Mouse (Mus musculus) embryonic facial prominence, embryonic 15.5 days (tissue): Measurements from ENCODE around the gene Golm1. TPM values are rescaled to one million over a fixed set of nuclear protein-coding genes. Genes with fewer than 3 reads are reported as not detected.

Source experiments
- ATAC-seq: fragments of 200-750 bp; cut with Nextera tagmentation; 2 replicates; pipeline ENCODE4 v1.8.0; 2017; ENCODE audit warnings: low read depth, moderate TSS enrichment; ENCODE audit not compliant: insufficient number of reproducible peaks, low FRiP score, low TSS enrichment
- H3K27ac ChIP-seq: fragments of 300-500 bp; sonication (generic); replicated peaks from 2 replicates; pipeline ENCODE4 v1.5.1; 2015; ENCODE audit warnings: mild to moderate bottlenecking, inconsistent platforms
- H3K27me3 ChIP-seq: fragments of 300-500 bp; sonication (generic); 2 replicates; pipeline ENCODE4 v1.6.1; 2015; ENCODE audit warnings: inconsistent platforms
- H3K36me3 ChIP-seq: fragments of 300-500 bp; sonication (generic); 2 replicates; pipeline ENCODE4 v1.6.1; 2015; ENCODE audit warnings: mild to moderate bottlenecking, inconsistent platforms
- H3K4me1 ChIP-seq: fragments of 300-500 bp; sonication (generic); 2 replicates; pipeline ENCODE4 v1.6.1; 2015; ENCODE audit warnings: inconsistent platforms
- H3K4me2 ChIP-seq: fragments of 300-500 bp; sonication (generic); replicated peaks from 2 replicates; pipeline ENCODE4 v1.6.1; 2015; ENCODE audit warnings: mild to moderate bottlenecking, inconsistent platforms
- H3K4me3 ChIP-seq: fragments of 300-500 bp; sonication (generic); replicated peaks from 2 replicates; pipeline ENCODE4 v1.5.1; 2015; ENCODE audit warnings: mild to moderate bottlenecking, inconsistent platforms
- H3K9ac ChIP-seq: fragments of 300-500 bp; sonication (generic); 2 replicates; pipeline ENCODE4 v1.6.1; 2015; ENCODE audit warnings: inconsistent platforms
- H3K9me3 ChIP-seq: fragments of 300-500 bp; sonication (generic); replicated peaks from 2 replicates; pipeline ENCODE4 v1.6.1; 2016; ENCODE audit warnings: inconsistent platforms
- WGBS: fragments of 180-500 bp; shearing (Covaris S2); methylation state at CpG from one replicate; pipeline ENCODE4 v1.1.7; 2015; 5-methylcytosine and 5-hydroxymethylcytosine counted together
- polyA plus RNA-seq: library from polyadenylated mRNA; unstranded; fragments of >200 nt; fragmentation: Nextera tagmentation; extraction: Ambion mirVana; gene quantifications from 2 replicates; pipeline ENCODE4 v1.2.1, GENCODE M21; 2015

The Golm1 gene
- polyA plus RNA-seq, 1 experiment from 2014 or later = 36.5 TPM

GRCm38 (mm10) chr13:59621643-59622489, 53.7 kb downstream of the Golm1 start:
- Histone ChIP-seq H3K27ac (no peak overlapping the region), H3K9me3 (no peaks in the 10 kb centered on the region), H3K36me3 (peaks cover 70% of the 10 kb centered on the region), H3K27me3 (no peaks in the 10 kb centered on the region), H3K4me3 (no peak overlapping the region), H3K4me2 (no peak overlapping the region), H3K4me1 (no peaks in the 10 kb centered on the region), H3K9ac (no peak overlapping the region)
- 82% methylated on average over 7 of the region's 7 CpGs for WGBS
- ATAC-seq = no peak

- ATAC-seq = no peak
- Histone ChIP-seq H3K36me3 (peaks cover 66% of the 10 kb centered on the region), H3K27me3 (no peaks in the 10 kb centered on the region), H3K27ac (no peak overlapping the region), H3K4me1 (no peaks in the 10 kb centered on the region), H3K4me2 (no peak overlapping the region), H3K9ac (no peak overlapping the region), H3K9me3 (no peaks in the 10 kb centered on the region), H3K4me3 (no peak overlapping the region)
- 87% methylated on average over 6 of the region's 6 CpGs for WGBS
Measured at GRCm38 (mm10) chr13:59618463-59618862, 57.1 kb downstream of the Golm1 start.

- no peaks in the 10 kb centered on the region for H3K9me3 ChIP-seq
- H3K4me2 ChIP-seq = no peak overlapping the region
- H3K4me3 ChIP-seq = no peak overlapping the region
- ATAC-seq = no peak
- H3K27ac ChIP-seq = no peak overlapping the region
- peaks cover 62% of the 10 kb centered on the region for H3K36me3 ChIP-seq
- no peak overlapping the region for H3K9ac ChIP-seq
- no peaks in the 10 kb centered on the region for H3K27me3 ChIP-seq
- WGBS = 77% methylated on average over 4 of the region's 4 CpGs
- H3K4me1 ChIP-seq = no peaks in the 10 kb centered on the region
Measured at GRCm38 (mm10) chr13:59615554-59615953, 60.1 kb downstream of the Golm1 start.

- no peak overlapping the region for H3K4me3 ChIP-seq
- no peaks in the 10 kb centered on the region for H3K27me3 ChIP-seq
- no peaks in the 10 kb centered on the region for H3K9me3 ChIP-seq
- peaks cover 64% of the 10 kb centered on the region for H3K36me3 ChIP-seq
- H3K9ac ChIP-seq = no peak overlapping the region
- H3K4me2 ChIP-seq = no peak overlapping the region
- no peak for ATAC-seq
- 92% methylated on average over 4 of the region's 4 CpGs for WGBS
- H3K27ac ChIP-seq = no peak overlapping the region
- no peaks in the 10 kb centered on the region for H3K4me1 ChIP-seq
Measured at GRCm38 (mm10) chr13:59615152-59615551, 60.5 kb downstream of the Golm1 start.

- 81% methylated on average over 4 of the region's 4 CpGs for WGBS
- Histone ChIP-seq H3K36me3 (peaks cover 67% of the 10 kb centered on the region), H3K9ac (no peak overlapping the region), H3K9me3 (no peaks in the 10 kb centered on the region), H3K4me2 (no peak overlapping the region), H3K4me3 (no peak overlapping the region), H3K27me3 (no peaks in the 10 kb centered on the region), H3K4me1 (no peaks in the 10 kb centered on the region), H3K27ac (no peak overlapping the region)
- no peak for ATAC-seq
Measured at GRCm38 (mm10) chr13:59613868-59614267, 61.7 kb downstream of the Golm1 start.

GRCm38 (mm10) chr13:59610437-59610836, 65.2 kb downstream of the Golm1 start:
- no peak overlapping the region for H3K4me3 ChIP-seq
- H3K9me3 ChIP-seq = no peaks in the 10 kb centered on the region
- H3K4me2 ChIP-seq = no peak overlapping the region
- no peak overlapping the region for H3K9ac ChIP-seq
- no peaks in the 10 kb centered on the region for H3K4me1 ChIP-seq
- no peaks in the 10 kb centered on the region for H3K27me3 ChIP-seq
- peaks cover 76% of the 10 kb centered on the region for H3K36me3 ChIP-seq
- no peak overlapping the region for H3K27ac ChIP-seq
- no peak for ATAC-seq
- 93% methylated on average over 2 of the region's 2 CpGs for WGBS

GRCm38 (mm10) chr13:59609885-59610284, 65.7 kb downstream of the Golm1 start:
- Histone ChIP-seq H3K4me1 (no peaks in the 10 kb centered on the region), H3K36me3 (peaks cover 76% of the 10 kb centered on the region), H3K4me2 (no peak overlapping the region), H3K4me3 (no peak overlapping the region), H3K27me3 (no peaks in the 10 kb centered on the region), H3K27ac (no peak overlapping the region), H3K9ac (no peak overlapping the region), H3K9me3 (no peaks in the 10 kb centered on the region)
- no peak for ATAC-seq
- 85% methylated on average over 4 of the region's 4 CpGs for WGBS

GRCm38 (mm10) chr13:59605221-59605922, 70.2 kb downstream of the Golm1 start:
- no peaks in the 10 kb centered on the region for H3K9me3 ChIP-seq
- no peak overlapping the region for H3K27ac ChIP-seq
- ATAC-seq = no peak
- no peaks in the 10 kb centered on the region for H3K27me3 ChIP-seq
- peaks cover 82% of the 10 kb centered on the region for H3K36me3 ChIP-seq
- H3K4me2 ChIP-seq = no peak overlapping the region
- 87% methylated on average over 10 of the region's 10 CpGs for WGBS
- H3K9ac ChIP-seq = no peak overlapping the region
- no peak overlapping the region for H3K4me3 ChIP-seq
- H3K4me1 ChIP-seq = no peaks in the 10 kb centered on the region

- WGBS = 89% methylated on average over 1 of the region's 1 CpGs
- Histone ChIP-seq H3K9ac (no peak overlapping the region), H3K9me3 (no peaks in the 10 kb centered on the region), H3K27me3 (no peaks in the 10 kb centered on the region), H3K4me2 (no peak overlapping the region), H3K4me1 (no peaks in the 10 kb centered on the region), H3K36me3 (peaks cover 82% of the 10 kb centered on the region), H3K4me3 (no peak overlapping the region), H3K27ac (no peak overlapping the region)
- ATAC-seq = no peak
Measured at GRCm38 (mm10) chr13:59604511-59604910, 71.1 kb downstream of the Golm1 start.

- peaks cover 77% of the 10 kb centered on the region for H3K36me3 ChIP-seq
- no peak for ATAC-seq
- no peaks in the 10 kb centered on the region for H3K27me3 ChIP-seq
- no peak overlapping the region for H3K4me3 ChIP-seq
- H3K4me2 ChIP-seq = no peak overlapping the region
- H3K9ac ChIP-seq = no peak overlapping the region
- no peak overlapping the region for H3K27ac ChIP-seq
- H3K4me1 ChIP-seq = no peaks in the 10 kb centered on the region
- H3K9me3 ChIP-seq = no peaks in the 10 kb centered on the region
- 90% methylated on average over 5 of the region's 5 CpGs for WGBS
Measured at GRCm38 (mm10) chr13:59603096-59603495, 72.5 kb downstream of the Golm1 start.

GRCm38 (mm10) chr13:59592630-59593029, 83.0 kb downstream of the Golm1 start:
- Histone ChIP-seq H3K36me3 (peaks cover 48% of the 10 kb centered on the region), H3K27me3 (no peaks in the 10 kb centered on the region), H3K9ac (no peak overlapping the region), H3K4me1 (peaks cover 3% of the 10 kb centered on the region), H3K4me3 (no peak overlapping the region), H3K9me3 (no peaks in the 10 kb centered on the region), H3K27ac (no peak overlapping the region), H3K4me2 (no peak overlapping the region)
- 79% methylated on average over 1 of the region's 1 CpGs for WGBS
- ATAC-seq = no peak
